Mouse (Mus musculus): Measurements from ENCODE around the gene Thra. TPM values are rescaled to one million over a fixed set of nuclear protein-coding genes. Genes with fewer than 3 reads are reported as not detected.

Gene Thra
- polyA plus RNA-seq, 1 experiment, result 28.1 TPM

- no peaks in the 10 kb centered on the region for H3K27me3 ChIP-seq (ENCODE audit: control insufficient read depth, insufficient read depth, insufficient read length)
- peaks cover 10% of the 10 kb centered on the region for H3K79me2 ChIP-seq (ENCODE audit: control insufficient read depth, insufficient read depth)
- no peaks in the 10 kb centered on the region for H3K36me3 ChIP-seq (ENCODE audit: control insufficient read depth, insufficient read depth)
- H3ac ChIP-seq (ENCODE audit: control insufficient read depth, insufficient read length, low read depth), result no peak overlapping the region
- TF ChIP-seq CTCF (IDR thresholded peaks at IDR 0.05; ENCODE audit: control insufficient read depth, insufficient read depth, insufficient read length), result no peak
- TF ChIP-seq MAX (IDR thresholded peaks at IDR 0.05), result no peak
- no peak for TF ChIP-seq MYOG (IDR thresholded peaks at IDR 0.05; ENCODE audit: control insufficient read depth, extremely low read depth, insufficient read length)
- TF ChIP-seq USF1 (IDR thresholded peaks at IDR 0.05; ENCODE audit: low read depth), result no peak
- TF ChIP-seq MYOD1 (IDR thresholded peaks at IDR 0.05; ENCODE audit: control insufficient read depth, insufficient read length, low read depth), result no peak
- no peak for TF ChIP-seq CEBPB (IDR thresholded peaks at IDR 0.05; ENCODE audit: low read depth)
- no peak for TF ChIP-seq FOSL1 (IDR thresholded peaks at IDR 0.05; ENCODE audit: insufficient read depth, low read length, poor library complexity, severe bottlenecking)
- no peaks in the 10 kb centered on the region for H3K79me3 ChIP-seq (ENCODE audit: low read depth)
- H3K4me3 ChIP-seq (ENCODE audit: insufficient read depth, poor library complexity, severe bottlenecking), result no peak overlapping the region
These were observed 1.5 kb upstream of the Thra start for GRCm38 (mm10) chr11:98738925-98739324.

GRCm38 (mm10) chr11:98740026-98740392 is 429 bp upstream of the Thra start:
- Histone ChIP-seq H3K27me3 (ENCODE audit: control insufficient read depth, insufficient read depth, insufficient read length) (no peaks in the 10 kb centered on the region), H3K79me2 (ENCODE audit: control insufficient read depth, insufficient read depth) (peaks cover 15% of the 10 kb centered on the region), H3K79me3 (ENCODE audit: low read depth) (no peaks in the 10 kb centered on the region), H3K36me3 (ENCODE audit: control insufficient read depth, insufficient read depth) (no peaks in the 10 kb centered on the region), H3K4me3 (ENCODE audit: insufficient read depth, poor library complexity, severe bottlenecking) (no peak overlapping the region), H3ac (ENCODE audit: control insufficient read depth, insufficient read length, low read depth) (peak overlapping the region; percentile 27)
- TF ChIP-seq CEBPB (IDR thresholded peaks at IDR 0.05; ENCODE audit: low read depth) (no peak), FOSL1 (IDR thresholded peaks at IDR 0.05; ENCODE audit: insufficient read depth, low read length, poor library complexity, severe bottlenecking) (no peak), USF1 (IDR thresholded peaks at IDR 0.05; ENCODE audit: low read depth) (no peak), MYOD1 (IDR thresholded peaks at IDR 0.05; ENCODE audit: control insufficient read depth, insufficient read length, low read depth) (no peak)

- Histone ChIP-seq H3K27me3 (ENCODE audit: control insufficient read depth, insufficient read depth, insufficient read length) (no peaks in the 10 kb centered on the region), H3ac (ENCODE audit: control insufficient read depth, insufficient read length, low read depth) (peak overlapping the region; percentile 30), H3K4me3 (ENCODE audit: insufficient read depth, poor library complexity, severe bottlenecking) (peak overlapping the region; percentile 68), H3K36me3 (ENCODE audit: control insufficient read depth, insufficient read depth) (no peaks in the 10 kb centered on the region), H3K79me2 (ENCODE audit: control insufficient read depth, insufficient read depth) (peaks cover 16% of the 10 kb centered on the region), H3K79me3 (ENCODE audit: low read depth) (peaks cover 1% of the 10 kb centered on the region)
- no peak for TF ChIP-seq CEBPB (IDR thresholded peaks at IDR 0.05; ENCODE audit: low read depth)
- TF ChIP-seq MYOG (IDR thresholded peaks at IDR 0.05; ENCODE audit: control insufficient read depth, extremely low read depth, insufficient read length), result no peak
- no peak for TF ChIP-seq MAX (IDR thresholded peaks at IDR 0.05)
- TF ChIP-seq USF1 (IDR thresholded peaks at IDR 0.05; ENCODE audit: low read depth), result no peak
- no peak for TF ChIP-seq CTCF (IDR thresholded peaks at IDR 0.05; ENCODE audit: control insufficient read depth, insufficient read depth, insufficient read length)
- TF ChIP-seq FOSL1 (IDR thresholded peaks at IDR 0.05; ENCODE audit: insufficient read depth, low read length, poor library complexity, severe bottlenecking), result no peak
- no peak for TF ChIP-seq MYOD1 (IDR thresholded peaks at IDR 0.05; ENCODE audit: control insufficient read depth, insufficient read length, low read depth)
These were observed 698 bp downstream of the Thra start for GRCm38 (mm10) chr11:98741051-98741620.

- Histone ChIP-seq H3K4me3 (ENCODE audit: insufficient read depth, poor library complexity, severe bottlenecking) (peak overlapping the region; percentile 68), H3K79me2 (ENCODE audit: control insufficient read depth, insufficient read depth) (peaks cover 16% of the 10 kb centered on the region), H3K36me3 (ENCODE audit: control insufficient read depth, insufficient read depth) (no peaks in the 10 kb centered on the region), H3K27me3 (ENCODE audit: control insufficient read depth, insufficient read depth, insufficient read length) (no peaks in the 10 kb centered on the region), H3ac (ENCODE audit: control insufficient read depth, insufficient read length, low read depth) (peak overlapping the region; percentile 78), H3K79me3 (ENCODE audit: low read depth) (peaks cover 1% of the 10 kb centered on the region)
- TF ChIP-seq CEBPB (IDR thresholded peaks at IDR 0.05; ENCODE audit: low read depth) (no peak), CTCF (IDR thresholded peaks at IDR 0.05; ENCODE audit: control insufficient read depth, insufficient read depth, insufficient read length) (peak; percentile 84)
These were observed 1.4 kb downstream of the Thra start for GRCm38 (mm10) chr11:98741622-98742396.

GRCm38 (mm10) chr11:98742397-98743291 is 2.2 kb downstream of the Thra start:
- no peak for TF ChIP-seq FOSL1 (IDR thresholded peaks at IDR 0.05; ENCODE audit: insufficient read depth, low read length, poor library complexity, severe bottlenecking)
- TF ChIP-seq MYOG (IDR thresholded peaks at IDR 0.05; ENCODE audit: control insufficient read depth, extremely low read depth, insufficient read length), result no peak
- TF ChIP-seq CTCF (IDR thresholded peaks at IDR 0.05; ENCODE audit: control insufficient read depth, insufficient read depth, insufficient read length), result no peak
- no peak for TF ChIP-seq MYOD1 (IDR thresholded peaks at IDR 0.05; ENCODE audit: control insufficient read depth, insufficient read length, low read depth)
- TF ChIP-seq CEBPB (IDR thresholded peaks at IDR 0.05; ENCODE audit: low read depth), result no peak
- TF ChIP-seq USF1 (IDR thresholded peaks at IDR 0.05; ENCODE audit: low read depth), result no peak
- TF ChIP-seq MAX (IDR thresholded peaks at IDR 0.05), result no peak
- Histone ChIP-seq H3K27me3 (ENCODE audit: control insufficient read depth, insufficient read depth, insufficient read length) (no peaks in the 10 kb centered on the region), H3K36me3 (ENCODE audit: control insufficient read depth, insufficient read depth) (no peaks in the 10 kb centered on the region), H3K4me3 (ENCODE audit: insufficient read depth, poor library complexity, severe bottlenecking) (peak overlapping the region; percentile 68), H3ac (ENCODE audit: control insufficient read depth, insufficient read length, low read depth) (peak overlapping the region; percentile 19), H3K79me2 (ENCODE audit: control insufficient read depth, insufficient read depth) (peaks cover 16% of the 10 kb centered on the region), H3K79me3 (ENCODE audit: low read depth) (peaks cover 1% of the 10 kb centered on the region)
